Mouse (Mus musculus) B cell, adult (primary cell): Measurements from ENCODE around the gene Hsp90ab1. TPM values are rescaled to one million over a fixed set of nuclear protein-coding genes. Genes with fewer than 3 reads are reported as not detected.

Experiments used
- total RNA-seq: library from RNA; stranded (reverse); gene quantifications from 4 replicates; pipeline ENCODE4 v1.2.4, GENCODE M21; 2023; ENCODE audit not compliant: inconsistent age

Hsp90ab1 gene
- 1,056 to 1,151 TPM (median 1,099 TPM) in 4 replicates for total RNA-seq

GRCm38 (mm10) chr17:45573087-45573779 is at the start of gene Hsp90ab1:
TSS of gene Hsp90ab1 (minus strand) at chr17:45573271.

GRCm38 (mm10) chr17:45601877-45602304 is 28.8 kb upstream of the Hsp90ab1 start, which contains the start of gene Mymx:
TSS of gene Mymx (minus strand) at chr17:45602102.

GRCm38 (mm10) chr17:45599446-45600242 is 26.6 kb upstream of the Hsp90ab1 start, which contains the start of gene Slc29a1:
TSS of gene Slc29a1 (minus strand) at chr17:45599606.

GRCm38 (mm10) chr17:45563655-45564530 is 9.2 kb downstream of the Hsp90ab1 start, which contains the start of gene Slc35b2:
TSS of gene Slc35b2 (plus strand) at chr17:45563874.

GRCm38 (mm10) chr17:45555452-45556106 is 17.5 kb downstream of the Hsp90ab1 start, which contains the start of gene Nfkbie:
TSS of gene Nfkbie (plus strand) at chr17:45555703.

GRCm38 (mm10) chr17:45549617-45550181 is 23.4 kb downstream of the Hsp90ab1 start, which contains the start of gene Tmem151b:
TSS of gene Tmem151b (minus strand) at chr17:45549677.

GRCm38 (mm10) chr17:45523263-45523662 is 49.8 kb downstream of the Hsp90ab1 start, which contains the start of gene Tcte1:
TSS of gene Tcte1 (plus strand) at chr17:45523434.

Other genes starting within 250 kb of the Hsp90ab1 start
- gene Cdc5l, start 139.5 kb downstream of the Hsp90ab1 start, total RNA-seq: 94.6 to 97.8 TPM (median 95.5 TPM) in 4 replicates
- not detected in 4 replicates for gene Spats1, start 97.9 kb downstream of the Hsp90ab1 start, total RNA-seq
- 13.8 to 18.5 TPM (median 17.9 TPM) in 4 replicates for gene Aars2, start 66.4 kb downstream of the Hsp90ab1 start, total RNA-seq
- not detected in 4 replicates for gene Tcte1, start 49.8 kb downstream of the Hsp90ab1 start, total RNA-seq
- gene Tmem151b, start 23.6 kb downstream of the Hsp90ab1 start, total RNA-seq: 0.16 to 0.80 TPM (median 0.47 TPM) in 4 replicates
- 151 to 160 TPM (median 154 TPM) in 4 replicates for gene Nfkbie, start 17.6 kb downstream of the Hsp90ab1 start, total RNA-seq
- 50.3 to 70.4 TPM (median 57.4 TPM) in 4 replicates for gene Slc35b2, start 9.4 kb downstream of the Hsp90ab1 start, total RNA-seq
- 22.9 to 26.3 TPM (median 25.1 TPM) in 4 replicates for gene Slc29a1, start 26.3 kb upstream of the Hsp90ab1 start, total RNA-seq
- gene Mymx, start 28.8 kb upstream of the Hsp90ab1 start, total RNA-seq: not detected in 4 replicates
- 1.5 to 3.8 TPM (median 2.1 TPM) in 4 replicates for gene Capn11, start 86.1 kb upstream of the Hsp90ab1 start, total RNA-seq
- gene Mrpl14, start 113.1 kb upstream of the Hsp90ab1 start, total RNA-seq: 26.2 to 32.3 TPM (median 28.8 TPM) in 4 replicates
- 25.9 to 36.5 TPM (median 29.4 TPM) in 4 replicates for gene Tmem63b, start 113.6 kb upstream of the Hsp90ab1 start, total RNA-seq
- not detected in 4 replicates for gene 1600014C23Rik, start 160.6 kb upstream of the Hsp90ab1 start, total RNA-seq